Mouse (Mus musculus) layer of hippocampus, adult 8-10 months (tissue): ENCODE data around the gene Tsc2. TPM values are rescaled to one million over a fixed set of nuclear protein-coding genes. Genes with fewer than 3 reads are reported as not detected.
A peak's percentile ranks its signal among the peaks of the same experiment; 100 is the strongest.
"Not testable (repeated sequence)": the region's sequence is repeated elsewhere in the genome, so short reads cannot be mapped to it uniquely, and the experiment has no call there.

Source experiments
- DNase-seq, 2 experiments: peaks; one replicate each; pipeline ENCODE4 v3.0.0; 2022; ENCODE audit warnings: low spot score in 2 of 2
- total RNA-seq, 4 experiments: library from RNA; stranded (reverse); gene quantifications; 2 replicates each; pipeline ENCODE4 v1.2.4; 2022

The Tsc2 gene
- 100 to 1,000 TPM; 149 to 212 (median 191) TPM for total RNA-seq

DNA sequence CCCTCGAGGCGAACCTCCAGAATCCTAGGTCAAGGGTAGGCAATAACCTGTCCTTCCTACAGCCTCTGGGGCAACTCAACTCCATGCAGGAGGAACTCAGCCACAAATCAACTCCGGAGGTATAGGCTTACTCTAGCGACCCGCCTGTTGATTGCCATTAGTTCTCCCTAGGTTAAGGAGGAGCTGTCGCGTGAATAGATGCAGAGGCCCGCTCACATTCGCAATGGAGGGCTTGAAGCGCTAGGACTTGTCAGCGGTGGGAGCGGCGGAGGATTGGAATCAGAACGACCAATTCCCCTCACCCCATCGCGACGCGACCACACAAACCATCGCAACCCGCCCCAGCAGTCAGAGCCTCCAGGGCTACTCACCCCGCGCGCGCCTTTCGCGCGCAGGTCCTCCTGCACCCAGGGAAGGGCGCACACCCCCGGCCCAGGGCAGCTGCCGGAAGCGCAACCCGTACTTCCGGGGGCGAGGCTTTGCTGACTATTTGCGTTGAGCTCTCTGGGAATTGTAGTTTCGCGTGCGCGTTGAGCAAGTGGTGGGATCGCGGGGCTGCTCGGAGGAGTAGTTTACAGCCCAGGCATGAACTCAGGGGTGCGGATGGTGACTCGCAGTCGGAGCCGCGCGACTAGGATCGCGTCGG lies at the start of gene Tsc2, which contains the start of gene Nthl1:
Tsc2 (minus strand) TSS at position 464 of the 646 bp plus-strand sequence.
Nthl1 (plus strand) TSS at position 514 of the 646 bp plus-strand sequence.
- peak; percentile 71 to 79 for DNase-seq

DNA sequence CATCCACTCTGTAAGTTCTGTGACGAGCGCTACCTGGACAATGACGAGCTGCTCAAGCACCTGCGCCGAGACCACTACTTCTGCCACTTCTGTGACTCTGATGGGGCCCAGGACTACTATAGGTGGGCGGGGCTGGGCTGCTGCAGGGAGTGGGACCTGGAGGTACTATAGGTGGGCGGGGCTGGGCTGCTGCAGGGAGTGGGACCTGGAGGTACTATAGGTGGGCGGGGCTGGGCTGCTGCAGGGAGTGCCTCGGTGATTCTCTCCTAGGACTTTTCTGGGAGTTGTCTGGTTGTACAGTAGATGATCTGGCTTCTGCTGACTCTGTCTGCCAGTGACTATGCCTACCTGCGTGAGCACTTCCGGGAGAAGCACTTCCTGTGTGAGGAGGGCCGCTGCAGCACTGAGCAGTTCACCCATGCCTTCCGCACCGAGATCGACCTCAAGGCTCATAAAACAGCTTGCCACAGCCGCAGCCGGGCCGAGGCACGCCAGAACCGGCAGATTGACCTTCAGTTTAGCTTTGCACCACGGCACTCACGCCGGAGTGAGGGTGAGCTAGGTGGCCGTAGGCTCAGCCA lies 45.2 kb upstream of the Tsc2 start:
- no peak for DNase-seq

DNA sequence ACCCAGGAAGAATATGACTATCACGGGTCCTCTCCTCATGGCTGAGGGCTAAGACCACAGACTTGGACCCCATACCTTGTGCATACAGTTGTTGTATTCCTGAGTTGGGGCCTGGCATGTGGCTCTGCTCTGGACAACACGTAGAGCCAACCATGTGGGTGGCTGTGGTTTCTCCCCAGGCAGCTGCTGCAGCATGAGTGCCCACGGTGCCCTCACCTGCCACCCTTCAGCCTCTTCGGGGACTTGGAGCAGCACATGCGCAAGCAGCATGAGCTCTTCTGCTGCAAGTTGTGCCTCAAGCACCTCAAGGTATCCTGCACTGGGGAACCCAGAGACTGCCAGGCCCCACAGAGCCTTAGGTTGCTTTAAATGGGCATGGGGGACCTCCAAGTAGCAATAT lies 44.4 kb upstream of the Tsc2 start:
- DNase-seq: no peak

DNA sequence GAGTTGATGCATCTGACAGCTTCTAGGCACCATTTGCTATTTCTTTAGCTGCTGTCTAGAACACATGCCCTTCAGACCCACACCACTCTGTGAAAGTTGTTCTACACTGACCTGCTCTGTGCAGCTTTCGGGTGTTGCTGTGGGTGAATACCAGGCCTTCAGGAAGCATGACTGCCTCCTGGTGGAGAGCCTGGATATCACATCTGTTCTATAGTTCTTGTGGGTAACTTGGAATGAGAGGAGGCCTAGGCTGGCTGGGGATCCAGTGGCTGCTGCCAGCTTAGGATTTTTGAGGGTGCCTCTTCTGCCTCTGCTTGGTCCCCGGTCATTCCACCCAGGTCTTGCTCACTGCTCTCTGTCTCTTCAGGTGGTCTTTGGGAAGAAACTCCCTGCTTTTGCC lies 43.8 kb upstream of the Tsc2 start:
- peak in 1 of 2 experiments; percentile 72 for DNase-seq

DNA sequence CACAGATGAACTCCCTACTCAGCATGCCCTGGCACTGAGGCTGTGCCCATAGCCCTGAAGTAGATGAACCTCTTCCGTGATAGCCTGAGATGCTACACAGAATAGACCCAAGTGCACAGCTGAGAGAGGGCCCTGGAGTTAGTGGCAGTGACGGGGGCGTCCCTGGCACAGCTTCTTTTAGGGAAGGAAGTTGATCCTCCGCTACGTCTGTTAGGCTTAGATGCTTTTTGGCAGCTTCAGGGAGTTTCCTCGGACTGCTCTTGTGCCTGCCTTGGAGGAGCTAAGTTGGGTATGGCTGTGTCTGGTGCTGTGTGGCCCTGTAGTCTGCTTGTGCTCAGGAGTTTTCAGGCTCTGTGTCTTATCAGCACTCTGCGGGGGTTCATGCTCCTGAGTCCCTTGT lies 41.8 kb upstream of the Tsc2 start:
- peak in 1 of 2 experiments; percentile 58 for DNase-seq

DNA sequence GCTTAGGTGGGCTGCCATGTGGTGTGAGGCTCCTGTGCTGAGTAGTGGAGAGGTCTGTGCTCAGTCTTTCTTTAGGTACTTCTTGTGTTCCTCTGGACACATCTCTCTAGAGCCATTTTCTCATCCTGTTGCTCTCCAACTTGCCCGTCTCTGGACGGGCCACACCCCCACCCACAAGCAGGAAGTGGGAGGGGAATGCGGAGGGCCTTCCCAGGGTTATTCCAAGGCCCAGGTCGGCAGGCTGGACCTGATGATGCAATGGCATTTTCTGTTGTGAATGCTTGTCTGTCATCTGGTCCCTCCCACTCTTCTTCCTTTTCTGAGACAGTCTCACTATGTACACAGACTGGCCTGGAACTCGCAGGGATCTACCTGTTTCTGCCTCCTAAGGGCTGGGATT lies 39.7 kb upstream of the Tsc2 start:
- no peak for DNase-seq

DNA sequence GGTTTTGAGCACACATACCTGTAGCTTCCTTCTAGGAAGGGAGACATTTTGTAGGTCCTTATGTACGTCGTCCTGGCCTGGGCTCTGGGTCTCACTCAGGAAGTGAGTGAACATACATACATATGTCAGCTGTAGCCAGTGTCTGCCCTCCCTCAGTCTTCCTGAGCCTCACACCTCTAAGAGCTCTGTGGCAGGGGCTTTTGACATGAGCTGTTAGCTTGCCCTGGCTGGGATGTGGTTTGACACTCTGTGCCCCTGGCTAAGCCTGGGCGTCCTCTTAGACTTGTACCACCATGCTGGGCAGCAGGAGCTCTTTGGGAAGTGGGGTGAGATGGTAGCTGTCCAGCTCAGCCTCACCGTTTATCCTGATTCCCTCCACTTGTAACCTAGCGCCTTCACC lies 38.9 kb upstream of the Tsc2 start:
- no peak for DNase-seq

DNA sequence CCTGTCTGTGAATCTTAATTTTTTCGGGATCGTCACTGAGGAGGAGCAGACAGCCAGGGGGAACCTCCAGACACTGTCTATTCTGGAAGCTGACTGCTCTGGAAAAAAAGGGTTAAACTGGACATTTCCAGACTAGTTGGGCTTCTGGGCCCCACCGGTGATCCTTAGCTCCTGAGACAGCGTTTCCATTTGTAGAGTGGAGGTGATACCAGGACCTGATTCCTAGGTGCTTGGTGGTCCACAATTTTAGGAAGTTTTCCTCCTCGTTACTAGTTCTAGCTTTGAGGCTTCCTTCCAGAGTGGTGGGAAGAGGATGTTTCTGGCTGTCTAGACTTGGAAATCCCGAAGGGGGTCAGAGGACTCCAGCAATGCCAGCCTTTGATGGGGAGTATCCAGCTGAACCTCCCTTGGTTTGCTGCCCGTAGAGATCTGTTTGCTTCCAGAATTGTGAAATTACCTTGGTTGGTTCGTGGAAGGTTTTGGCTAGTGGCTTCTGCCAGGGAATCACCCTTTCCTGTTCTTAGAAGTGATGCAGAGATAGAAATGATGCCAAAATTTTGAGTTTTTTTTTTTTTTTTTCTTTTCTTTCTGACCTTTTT lies 37.9 kb upstream of the Tsc2 start:
- DNase-seq: no peak

DNA sequence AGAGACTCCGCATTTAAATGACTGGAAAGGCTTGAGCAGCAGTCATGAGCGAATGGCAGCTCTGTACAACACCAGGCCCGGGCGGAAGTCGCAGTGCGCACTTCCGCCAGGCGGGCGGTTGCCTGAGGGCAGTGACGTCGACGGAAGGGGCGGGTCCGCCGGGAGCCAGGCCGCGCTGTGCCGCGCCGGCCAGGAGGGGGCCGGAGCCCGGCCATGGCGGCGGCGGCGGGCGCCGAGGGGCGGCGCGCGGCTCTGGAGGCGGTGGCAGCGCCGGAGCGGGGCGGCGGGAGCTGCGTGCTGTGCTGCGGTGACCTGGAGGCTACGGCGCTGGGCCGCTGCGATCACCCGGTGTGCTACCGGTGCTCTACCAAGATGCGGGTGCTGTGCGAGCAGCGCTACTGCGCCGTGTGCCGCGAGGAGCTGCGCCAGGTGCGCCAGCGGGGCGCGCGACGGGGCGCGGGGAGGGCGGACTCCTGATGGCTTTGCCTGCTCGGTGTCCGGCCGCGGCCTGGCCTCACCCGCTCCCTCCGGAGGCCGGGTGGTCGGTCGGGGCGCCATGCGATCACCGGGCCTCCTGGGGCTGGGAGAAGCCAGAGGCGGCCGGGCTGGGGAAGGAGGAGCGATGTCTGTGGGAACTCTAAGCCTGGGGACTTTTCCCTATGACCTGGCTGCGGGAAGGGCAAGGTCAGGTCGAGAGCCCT lies 37.3 kb upstream of the Tsc2 start, which contains the start of gene Zfp598:
Zfp598 (plus strand) TSS at position 143 of the 701 bp plus-strand sequence.
- DNase-seq: peak; percentile 84 to 92

DNA sequence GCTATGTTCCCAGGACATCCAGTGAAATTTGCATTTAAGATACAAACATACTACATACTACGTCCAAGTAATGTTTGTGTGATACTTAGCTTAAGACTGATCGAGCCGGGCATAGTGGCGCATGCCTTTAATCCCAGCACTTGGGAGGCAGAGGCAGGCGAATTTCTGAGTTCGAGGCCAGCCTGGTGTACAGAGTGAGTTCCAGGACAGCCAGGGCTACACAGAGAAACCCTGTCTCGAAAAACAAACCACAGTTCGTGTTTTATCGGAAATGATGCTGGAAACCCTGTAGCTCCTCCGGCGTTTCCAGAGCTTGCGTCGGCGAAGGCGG lies 36.7 kb upstream of the Tsc2 start:
- DNase-seq: not testable (repeated sequence)

DNA sequence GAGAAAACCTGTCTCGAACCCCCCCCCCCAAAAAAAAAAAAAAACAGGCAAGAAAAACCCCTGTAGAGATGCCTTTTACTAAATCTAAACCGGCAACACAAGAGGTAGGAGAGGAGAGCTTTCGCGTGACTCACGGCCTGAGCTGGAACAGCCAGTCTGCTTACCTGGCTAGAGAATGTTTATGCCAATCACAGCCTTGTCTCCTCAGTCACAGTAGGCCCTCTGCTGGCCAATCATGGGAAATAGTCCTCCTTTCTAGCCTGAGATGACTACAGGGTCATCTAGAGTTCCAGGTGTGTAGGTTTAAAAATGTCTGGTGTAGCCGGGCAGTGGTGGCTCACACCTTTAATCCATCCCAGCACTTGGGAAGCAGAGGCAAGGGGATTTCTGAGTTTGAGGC lies 35.0 kb upstream of the Tsc2 start:
- DNase-seq: peak in 1 of 2 experiments; percentile 43

DNA sequence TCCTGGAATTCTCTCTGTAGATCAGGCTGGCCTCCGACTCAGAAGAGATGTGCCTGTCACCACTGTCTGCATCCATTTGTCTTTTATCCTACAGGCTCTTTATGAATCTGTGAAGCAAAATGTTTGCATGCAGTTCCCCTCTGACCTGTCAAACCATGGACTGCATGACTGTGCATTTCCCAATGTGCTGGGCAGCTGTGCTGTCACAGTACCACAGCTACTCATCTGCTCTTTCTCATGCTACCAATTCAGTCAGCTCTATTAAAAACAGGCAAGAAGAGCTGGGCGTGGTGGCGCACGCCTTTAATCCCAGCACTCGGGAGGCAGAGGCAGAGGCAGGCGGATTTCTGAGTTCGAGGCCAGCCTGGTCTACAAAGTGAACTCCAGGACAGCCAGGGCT lies 34.6 kb upstream of the Tsc2 start:
- DNase-seq: not testable (repeated sequence)

DNA sequence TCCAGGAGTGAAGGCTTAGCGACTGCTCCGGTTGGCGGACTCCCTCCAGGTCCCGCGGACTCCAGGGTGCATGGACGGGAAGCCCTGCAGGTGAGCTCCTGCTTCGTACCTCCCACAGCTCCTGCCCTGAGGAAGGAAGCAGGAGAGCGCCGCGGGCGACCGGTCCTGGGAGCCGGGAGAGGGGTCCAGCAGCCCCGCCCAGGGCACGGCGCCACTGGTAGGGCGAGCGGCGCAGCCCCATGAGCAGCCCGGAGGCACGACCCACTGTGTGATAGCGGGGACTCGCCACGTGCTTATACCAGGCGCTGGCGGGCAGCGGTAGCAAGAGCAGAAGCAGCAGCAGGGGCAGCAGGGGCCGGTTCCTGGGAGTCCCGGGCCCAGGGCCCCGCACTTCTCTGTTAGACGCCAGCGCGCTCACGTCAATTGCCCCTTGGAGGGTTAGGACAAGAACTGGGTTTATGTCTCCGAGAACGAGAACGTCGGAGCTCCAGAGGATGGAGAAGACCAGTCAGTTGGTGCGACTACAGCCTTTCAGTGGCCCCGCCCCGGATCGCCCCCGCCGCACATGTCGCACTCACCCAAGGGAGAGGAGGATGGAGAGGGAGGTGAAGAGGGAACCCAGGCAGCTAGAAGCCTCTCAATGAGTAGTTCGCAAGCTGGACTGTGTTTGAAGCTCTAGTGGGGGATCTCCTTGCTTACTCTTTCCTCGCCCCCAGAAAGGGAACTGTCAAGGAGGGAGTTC lies 25.8 kb upstream of the Tsc2 start, which contains the start of gene Npw:
Npw (minus strand) TSS at position 441 of the 742 bp plus-strand sequence.
- no peak for DNase-seq

DNA sequence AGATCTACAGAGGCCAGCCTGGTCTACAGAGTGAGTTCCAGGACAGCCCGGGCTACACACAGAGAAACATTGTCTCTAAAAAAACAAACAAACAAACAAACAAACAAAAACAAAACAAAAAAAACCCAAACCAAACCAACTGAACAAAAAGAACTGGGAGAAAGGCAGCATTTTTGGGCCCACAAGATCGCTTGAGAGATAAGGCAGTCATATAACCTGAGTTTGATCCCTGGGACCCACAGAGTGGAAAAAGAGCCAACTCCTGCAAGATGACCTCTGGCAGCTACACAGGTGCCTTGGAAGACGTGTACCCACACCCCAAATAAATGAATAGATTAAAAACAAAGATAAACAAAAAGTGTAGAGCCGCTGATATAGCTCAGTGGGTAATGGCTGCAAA lies 22.5 kb upstream of the Tsc2 start:
- DNase-seq: no peak

DNA sequence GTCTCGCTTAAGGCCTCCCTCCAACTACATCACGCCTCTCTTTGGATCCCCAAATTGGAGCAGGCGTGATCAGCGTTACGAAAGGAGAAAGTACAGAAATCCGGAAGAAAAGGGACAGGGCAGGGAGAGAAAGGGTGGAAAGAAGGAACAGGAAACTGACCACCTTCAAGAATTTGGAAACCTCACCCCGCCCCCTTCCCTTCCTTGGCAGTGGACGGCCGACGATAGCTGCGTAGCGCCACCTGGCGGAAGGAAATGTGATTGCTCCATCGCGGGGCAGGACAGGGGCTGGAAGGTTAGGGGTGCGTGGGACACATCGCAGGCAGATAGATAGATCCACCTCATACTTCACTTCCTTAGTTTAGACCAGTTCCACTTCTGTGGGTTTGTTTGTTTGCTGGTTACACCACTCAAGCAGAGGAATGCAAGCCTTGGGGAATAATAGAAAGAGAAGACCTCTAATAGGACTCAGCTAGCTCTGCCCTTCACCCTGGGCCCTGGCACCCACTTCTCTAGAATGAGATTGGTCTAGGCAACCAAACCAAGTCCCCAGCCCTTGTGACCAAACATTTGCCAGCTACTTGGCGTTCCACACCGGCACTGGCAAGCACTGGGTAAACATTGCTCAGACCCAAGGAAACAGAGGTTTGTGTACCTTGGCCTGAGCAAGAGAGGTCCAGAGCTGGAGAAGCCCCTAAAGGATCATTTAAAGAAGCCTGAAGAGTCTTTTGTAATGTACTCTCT lies 21.7 kb upstream of the Tsc2 start:
- DNase-seq: peak in 1 of 2 experiments; percentile 55

DNA sequence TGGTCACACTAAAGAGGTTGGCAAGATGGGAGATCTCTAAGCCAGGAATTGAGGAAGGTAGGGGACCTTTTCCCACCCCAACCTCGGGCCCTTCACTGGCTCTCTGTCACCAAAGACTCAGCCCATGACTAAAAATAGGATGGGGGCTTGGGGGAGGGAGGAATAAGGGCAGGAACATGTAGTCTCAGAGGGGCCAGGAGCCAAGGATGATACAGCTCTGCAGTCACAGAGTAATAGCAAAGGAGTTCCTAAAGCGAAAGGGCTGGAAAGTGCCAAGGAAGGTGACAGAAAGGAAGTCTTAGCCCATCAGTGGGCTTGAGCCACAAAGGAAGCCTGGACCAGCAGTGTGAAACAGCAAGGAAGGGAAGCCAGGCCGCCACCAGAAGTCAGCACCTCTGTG lies 19.4 kb upstream of the Tsc2 start:
- no peak for DNase-seq

DNA sequence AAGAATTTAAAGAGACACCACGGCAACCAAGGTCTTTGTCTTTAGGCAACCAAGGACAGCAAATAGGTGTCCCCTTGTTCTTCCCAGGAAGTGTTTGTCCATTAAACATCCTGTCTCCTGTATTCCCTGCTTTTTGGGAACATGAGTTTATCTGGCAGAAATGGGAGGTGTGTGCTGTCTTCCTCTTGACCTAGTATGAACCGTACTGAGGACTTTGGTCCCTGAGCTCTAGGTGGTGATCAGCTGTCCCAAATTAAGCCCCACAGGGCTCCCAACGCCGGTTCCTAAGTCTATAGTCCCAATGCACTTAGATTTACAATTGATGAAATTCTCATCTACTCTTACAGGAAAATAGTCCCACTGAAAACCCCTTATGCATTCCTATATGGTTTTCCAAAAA lies 18.3 kb upstream of the Tsc2 start:
- DNase-seq: no peak

DNA sequence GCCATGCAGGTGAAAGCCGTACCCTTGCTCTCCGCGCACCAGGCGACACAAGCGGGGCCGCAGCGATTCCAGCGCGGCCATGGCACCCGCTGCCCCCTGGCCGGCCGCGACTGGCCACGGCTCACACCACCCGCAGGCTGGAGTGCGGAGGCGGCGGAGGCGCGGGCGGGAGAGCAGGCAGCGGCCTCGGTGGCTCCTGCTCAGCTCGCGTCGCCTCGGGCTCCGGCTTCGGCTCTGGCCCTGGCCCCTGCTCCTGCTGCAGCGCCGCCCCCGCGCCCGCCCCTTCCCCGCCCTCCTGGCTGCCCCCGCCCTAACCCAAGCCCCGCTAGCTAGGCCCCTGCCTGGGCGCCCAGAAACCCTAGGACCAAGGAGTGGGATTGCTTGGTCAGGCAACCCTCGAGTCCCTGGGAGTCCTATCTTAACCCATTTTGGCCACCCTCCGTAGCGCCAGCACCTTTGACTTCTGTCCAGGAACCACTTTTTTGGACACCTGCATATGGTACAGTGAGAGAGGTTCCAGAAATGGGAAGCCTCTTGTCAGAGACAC lies 17.7 kb upstream of the Tsc2 start, which contains the start of gene Slc9a3r2:
Slc9a3r2 (minus strand) TSS at position 258 of the 547 bp plus-strand sequence.
- no peak for DNase-seq

DNA sequence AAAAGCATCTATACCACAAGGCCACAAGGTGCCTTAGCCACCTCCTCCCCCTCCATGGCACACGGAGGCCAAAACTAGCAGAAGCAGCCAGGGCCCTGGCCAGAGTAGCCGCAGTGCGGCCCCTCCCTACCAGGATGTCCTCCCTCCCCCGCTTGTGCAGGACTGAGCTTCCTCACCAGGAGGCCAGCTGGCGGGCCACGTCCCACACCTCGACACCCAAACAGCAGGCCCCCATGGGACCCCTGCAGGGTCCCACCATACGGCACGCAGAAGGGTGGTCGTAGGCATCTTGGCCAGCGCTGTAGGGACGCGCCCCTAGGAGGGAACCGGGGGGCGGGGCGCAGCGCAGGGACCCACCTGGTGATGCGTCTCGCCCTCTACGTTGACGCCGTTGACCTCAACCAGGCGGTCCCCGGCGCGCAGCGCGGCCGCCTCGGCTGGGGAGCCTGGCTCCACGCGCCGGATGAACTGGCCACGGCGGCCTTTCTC lies 17.2 kb upstream of the Tsc2 start:
- DNase-seq: no peak

DNA sequence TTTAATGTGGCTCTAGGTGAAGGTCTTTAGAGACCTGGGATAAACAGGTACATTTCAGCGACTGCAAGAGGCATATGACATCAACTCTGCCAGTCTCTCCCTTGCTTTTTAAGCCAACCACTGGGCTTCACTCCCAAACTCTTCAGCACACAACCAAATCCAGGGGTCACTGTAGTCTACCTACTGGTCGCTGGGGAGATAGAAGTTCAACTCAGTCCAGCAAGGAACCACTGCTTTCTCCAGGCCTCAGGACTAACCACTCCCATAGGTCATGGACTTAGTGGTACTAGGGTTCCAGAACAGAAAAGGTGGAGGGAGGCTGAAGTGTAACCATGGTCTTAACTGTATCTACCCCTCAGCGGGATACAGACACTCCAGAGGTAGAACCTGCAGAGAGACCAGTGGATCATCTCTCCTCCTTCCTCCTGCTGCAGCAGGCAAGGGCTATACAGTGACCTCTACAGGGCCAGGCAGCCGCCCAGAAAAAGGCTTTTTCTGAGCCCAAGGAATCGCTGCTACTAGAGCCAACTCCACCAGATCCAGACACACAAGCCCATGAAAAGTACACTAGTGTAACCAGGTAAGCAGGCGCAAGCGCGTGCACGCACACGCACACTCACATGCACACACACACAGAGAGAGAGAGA lies 16.4 kb upstream of the Tsc2 start:
- no peak for DNase-seq
